Mouse (Mus musculus): ENCODE results near the gene Ccdc88b. TPM values are rescaled to one million over a fixed set of nuclear protein-coding genes. Genes with fewer than 3 reads are reported as not detected.
A peak's percentile ranks its signal among the peaks of the same experiment; 100 is the strongest.

Gene Ccdc88b
- total RNA-seq, 2 experiments from 2014 or later, result 2.0 to 2.2 TPM

DNA sequence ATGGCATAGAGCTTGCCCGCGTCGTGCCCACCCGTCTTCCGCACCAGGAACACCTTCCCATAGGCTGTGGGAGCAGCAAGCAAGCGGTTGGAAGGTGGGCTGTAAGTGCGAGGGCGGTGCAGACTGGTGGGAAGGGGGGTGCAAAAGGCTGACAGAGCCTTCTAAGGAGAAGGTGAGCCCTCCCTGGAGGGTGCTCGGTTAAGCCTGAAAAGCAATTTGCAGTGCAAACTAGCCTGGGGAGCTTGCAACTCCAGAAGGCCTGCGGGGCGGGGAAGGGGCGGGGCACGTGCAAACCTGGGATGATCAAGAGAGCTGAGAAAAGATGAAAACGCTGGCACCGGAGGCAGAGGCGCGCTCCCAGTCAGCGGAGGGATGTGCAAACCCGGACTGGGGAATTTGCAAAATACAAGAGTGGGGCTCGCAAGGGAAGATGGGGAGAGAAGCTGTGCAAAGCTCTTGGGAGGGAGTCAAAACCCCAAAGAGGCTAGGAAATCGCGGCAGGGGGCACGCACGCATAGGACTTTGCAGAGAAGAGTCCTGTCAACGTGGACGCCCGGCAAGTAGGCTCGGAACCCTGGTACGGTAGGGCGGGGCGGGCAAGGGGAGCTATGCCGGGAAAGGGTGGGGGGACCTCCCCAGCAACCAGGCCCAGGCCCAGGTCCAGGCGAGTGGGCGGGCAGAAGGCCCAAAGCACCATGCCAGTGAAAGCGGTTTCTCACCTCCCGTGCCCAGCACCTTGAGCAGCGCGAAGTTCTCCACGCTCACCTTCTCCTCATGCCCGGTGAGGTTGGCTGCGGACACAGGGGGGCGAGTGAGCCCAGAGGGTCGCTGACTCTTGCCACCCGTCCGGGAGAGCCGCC lies 18.2 kb downstream of the Ccdc88b start:
- DNase-seq (ENCODE audit: low spot score in 2 of 2), result peak; percentile 60 to 78
- intact Hi-C loops (cut with DNase I), result no loop called here

DNA sequence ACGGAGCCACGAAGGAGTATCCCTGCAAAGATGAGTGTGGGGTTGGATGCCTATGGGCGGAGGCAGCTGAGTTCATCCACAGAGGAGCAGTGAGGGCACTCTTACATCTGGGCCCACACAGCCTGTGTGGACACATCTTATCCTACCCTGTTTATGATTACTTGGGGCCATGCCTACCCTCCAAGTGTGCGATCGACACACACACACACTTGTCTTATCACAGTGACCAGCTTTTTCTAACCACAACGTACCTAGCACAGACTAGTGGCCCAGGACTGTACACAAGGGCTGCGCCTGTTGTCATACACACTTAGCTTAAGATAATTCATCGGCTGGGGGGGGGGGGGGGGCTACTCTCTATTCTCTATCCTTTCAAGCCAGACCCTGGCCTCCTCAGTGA lies 25.6 kb downstream of the Ccdc88b start:
- intact Hi-C loops (cut with DNase I), result no loop called here
- DNase-seq (ENCODE audit: low spot score in 2 of 2), result no peak

DNA sequence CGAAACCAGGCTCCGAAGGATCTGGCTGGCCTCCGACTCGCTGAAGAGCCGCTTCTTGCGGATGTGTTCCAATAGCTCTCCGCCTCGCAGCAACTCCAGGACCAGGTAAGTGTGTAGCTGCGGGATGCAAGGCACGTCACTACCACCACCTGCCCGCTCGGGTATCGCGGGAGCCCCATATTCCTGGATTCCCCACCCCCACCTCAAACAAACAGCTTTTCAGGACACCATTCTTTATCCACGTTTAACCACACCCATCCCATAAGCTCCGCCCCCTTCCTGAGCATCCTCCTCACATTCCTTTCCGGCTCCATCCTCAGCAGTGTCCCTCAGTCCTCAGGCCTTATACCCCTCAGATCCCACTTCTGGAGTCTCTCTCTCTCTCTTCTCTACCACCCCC lies 26.7 kb downstream of the Ccdc88b start:
- no peak for DNase-seq (ENCODE audit: low spot score in 2 of 2)
- intact Hi-C loops (cut with DNase I), result no loop called here

DNA sequence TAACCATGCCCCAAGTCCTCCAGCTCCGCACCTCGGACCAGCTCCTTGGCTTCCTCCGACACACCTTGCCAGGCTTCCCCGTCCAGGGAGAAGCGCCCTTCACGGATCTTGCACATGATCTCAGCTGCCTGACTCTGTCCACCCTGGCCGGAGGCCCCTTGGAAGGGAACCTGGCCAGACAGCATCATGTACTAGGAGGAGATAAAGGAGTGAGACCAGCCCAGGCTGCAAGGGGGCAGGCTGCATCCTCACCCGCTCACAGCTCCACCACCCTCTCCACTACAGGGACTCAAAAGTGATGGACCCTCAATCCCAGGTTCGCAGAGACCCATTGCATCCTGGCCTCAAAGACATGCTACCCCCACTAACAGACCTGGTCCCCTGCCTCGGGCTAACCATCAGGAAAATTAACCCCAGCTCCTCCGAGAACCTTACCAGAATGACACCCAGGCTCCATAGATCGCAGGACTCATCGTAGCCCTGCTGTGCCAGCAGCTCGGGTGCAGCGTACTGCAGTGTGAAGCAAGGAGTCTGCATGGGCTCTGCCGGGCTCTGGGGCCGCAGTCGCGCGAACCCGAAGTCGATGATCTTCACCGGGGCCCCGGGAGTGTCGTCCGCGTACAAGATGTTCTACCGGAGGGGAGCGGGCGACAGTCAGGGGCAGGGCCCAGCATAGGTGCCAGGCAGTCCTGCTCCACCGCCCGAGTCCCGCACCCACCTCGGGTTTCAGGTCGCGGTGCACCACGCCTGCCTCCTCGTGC lies 27.3 kb downstream of the Ccdc88b start:
- no peak for DNase-seq (ENCODE audit: low spot score in 2 of 2)
- intact Hi-C loops (cut with DNase I), result no loop called here

DNA sequence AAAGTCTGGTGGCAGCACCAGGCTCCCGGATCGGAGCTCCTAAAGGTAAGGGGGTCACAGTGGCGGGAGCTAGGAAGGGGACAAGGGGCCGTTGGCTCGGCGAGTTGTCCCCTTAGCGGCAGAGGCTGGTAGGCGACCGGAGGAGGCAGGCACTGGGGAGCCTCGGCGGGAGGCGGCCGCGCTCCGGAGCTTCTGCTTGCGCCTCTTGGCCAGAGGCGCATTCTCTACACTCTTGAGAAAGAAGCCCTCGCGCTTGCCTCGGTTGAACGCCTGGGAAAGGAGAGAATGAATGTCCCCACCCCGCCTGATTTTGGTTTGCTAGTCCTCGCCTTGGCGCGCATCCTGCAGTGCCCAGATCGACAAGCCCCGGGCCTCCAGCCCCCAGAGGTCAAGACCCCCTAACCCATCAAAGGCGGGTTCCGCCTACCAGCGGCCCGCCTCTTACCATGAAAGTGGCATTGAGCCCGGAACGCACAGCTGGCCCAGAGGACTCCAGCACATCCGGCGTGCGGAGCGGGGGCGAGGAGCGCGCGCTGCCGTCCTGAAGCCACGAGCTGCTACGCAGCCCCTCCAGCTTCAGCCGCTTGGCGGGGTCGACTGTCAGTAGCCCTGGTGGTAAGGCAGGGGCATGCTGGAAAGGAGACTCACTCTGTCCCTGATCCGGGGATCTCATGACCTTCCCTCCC lies 28.0 kb downstream of the Ccdc88b start:
- intact Hi-C loops (cut with DNase I), result no loop called here
- DNase-seq (ENCODE audit: low spot score in 2 of 2), result peak in 1 of 2 experiments; percentile 37

DNA sequence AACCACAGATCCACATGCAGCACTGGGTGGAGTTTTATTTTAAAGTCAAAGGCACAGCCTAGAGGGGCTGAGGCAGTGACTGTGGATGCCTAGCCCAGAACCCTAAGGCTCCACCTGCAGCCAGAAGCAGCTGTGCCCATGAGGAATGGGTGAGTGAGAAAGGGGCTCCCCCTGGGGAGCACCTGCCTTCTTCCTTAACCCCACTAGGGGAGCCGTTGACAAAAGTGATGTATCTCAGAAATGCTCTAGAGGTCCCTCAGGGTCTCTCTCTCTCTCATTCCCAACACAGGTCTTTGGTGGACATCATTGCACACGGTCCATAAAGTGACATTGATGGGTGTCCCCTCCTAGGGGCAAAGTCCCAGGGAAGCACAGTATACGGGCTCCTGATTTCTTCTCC lies 28.9 kb downstream of the Ccdc88b start:
- no peak for DNase-seq (ENCODE audit: low spot score in 2 of 2)
- intact Hi-C loops (cut with DNase I), result no loop called here

DNA sequence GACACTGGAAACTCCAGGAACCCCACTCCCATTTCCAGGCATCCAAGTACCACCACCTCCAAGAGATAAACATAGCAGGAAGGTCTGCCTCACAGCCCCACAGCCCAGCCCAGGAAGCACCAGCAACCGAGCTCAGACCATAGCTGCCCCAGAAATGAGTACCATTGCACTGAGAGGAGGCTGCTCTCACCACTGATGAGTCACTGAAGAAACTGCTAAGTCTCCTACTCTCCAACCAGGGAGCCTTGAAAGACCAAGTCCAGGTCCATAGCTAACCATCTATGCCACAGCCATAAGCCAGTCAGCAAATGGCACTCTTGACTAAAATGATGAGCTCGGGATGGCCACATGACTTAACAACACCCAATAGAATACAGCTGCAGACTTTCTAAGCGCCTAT lies 31.4 kb downstream of the Ccdc88b start:
- intact Hi-C loops (cut with DNase I), result no loop called here
- peak in 1 of 2 experiments; percentile 59 for DNase-seq (ENCODE audit: low spot score in 2 of 2)

DNA sequence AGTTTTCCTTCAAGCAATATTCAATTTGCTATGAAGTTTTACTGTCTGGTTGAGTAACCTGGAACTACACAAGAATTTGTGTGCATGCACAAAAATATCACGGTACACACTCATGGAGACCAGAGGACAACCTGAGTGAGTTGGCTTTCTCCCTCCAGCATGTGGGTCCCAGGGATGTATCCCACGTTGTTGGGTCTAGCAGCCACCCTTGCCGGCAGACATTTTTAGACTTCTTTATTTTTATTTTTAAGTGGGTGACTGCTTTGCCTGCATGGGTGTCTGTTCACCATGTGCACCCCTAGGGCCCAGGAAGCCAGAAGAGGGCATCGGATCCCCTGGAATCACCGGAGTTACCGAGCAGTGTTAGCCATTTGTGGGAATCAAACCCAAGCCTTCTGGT lies 32.6 kb downstream of the Ccdc88b start:
- intact Hi-C loops (cut with DNase I), result no loop called here
- peak in 1 of 2 experiments; percentile 71 for DNase-seq (ENCODE audit: low spot score in 2 of 2)

DNA sequence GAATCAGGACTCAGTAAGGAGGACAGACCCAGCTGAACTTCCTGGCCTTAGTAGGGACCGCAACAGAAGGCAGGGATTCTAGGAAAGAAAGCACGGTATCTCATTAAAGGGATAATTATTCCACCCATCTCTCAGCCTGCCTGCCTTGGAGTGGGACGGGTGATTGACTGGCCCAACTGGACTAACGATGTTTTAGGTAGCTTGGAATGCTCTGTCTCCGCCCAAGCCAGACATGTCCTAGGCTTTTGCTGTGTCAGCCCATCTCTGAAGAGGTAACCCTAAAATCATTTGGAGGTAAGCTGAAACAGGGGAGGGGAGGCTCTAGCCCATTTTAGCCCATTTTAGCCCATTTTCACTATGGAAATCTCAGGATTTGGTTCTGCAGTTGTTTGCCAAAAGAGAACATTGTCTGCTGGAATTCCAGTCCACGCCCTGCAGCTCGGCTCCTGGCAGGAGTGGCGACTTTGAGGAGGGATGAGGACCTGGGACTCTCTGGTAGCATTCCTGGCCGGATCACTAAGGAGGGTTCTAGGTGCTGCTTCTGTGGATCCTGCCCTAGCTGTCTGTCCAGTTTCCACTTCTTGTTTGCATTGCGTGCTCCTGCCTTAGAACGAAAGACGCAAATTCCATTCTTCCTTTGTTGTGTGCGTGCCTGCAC lies 37.3 kb downstream of the Ccdc88b start:
- intact Hi-C loops (cut with DNase I), result no loop called here
- no peak for DNase-seq (ENCODE audit: low spot score in 2 of 2)

DNA sequence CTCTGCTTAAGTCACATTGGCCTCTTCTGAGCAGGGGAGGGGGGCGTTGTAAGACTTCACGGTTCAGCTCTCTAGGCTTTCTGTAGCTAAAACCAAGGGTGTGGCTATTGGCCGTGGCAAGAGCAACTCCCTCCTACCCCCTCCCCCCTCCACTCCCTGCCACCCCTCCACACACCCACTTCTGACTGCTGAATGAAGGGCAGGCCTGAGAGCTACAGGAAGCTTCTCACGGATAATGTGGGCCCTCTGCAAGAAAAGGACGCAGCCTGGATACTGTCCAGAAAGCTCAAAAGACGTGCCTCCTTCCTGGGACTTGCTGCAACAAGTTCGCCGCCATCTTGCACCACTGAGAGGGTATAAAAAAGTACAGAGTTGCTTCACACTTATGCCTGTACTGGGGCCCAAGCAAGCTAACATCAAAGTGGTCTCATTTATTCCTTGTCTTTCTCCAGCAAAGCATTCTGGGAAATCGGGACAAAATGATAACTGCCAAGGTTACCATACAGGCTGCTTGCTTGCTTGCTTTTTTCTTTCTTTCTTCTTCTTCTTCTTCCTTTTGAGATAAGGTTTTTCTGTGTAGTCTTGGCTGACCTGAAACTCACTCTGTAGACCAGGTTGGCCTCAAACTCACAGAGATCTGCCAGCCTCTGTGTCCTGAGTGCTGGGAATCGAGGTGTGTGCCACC lies 38.7 kb downstream of the Ccdc88b start:
- intact Hi-C loops (cut with DNase I), result no loop called here
- no peak for DNase-seq (ENCODE audit: low spot score in 2 of 2)

DNA sequence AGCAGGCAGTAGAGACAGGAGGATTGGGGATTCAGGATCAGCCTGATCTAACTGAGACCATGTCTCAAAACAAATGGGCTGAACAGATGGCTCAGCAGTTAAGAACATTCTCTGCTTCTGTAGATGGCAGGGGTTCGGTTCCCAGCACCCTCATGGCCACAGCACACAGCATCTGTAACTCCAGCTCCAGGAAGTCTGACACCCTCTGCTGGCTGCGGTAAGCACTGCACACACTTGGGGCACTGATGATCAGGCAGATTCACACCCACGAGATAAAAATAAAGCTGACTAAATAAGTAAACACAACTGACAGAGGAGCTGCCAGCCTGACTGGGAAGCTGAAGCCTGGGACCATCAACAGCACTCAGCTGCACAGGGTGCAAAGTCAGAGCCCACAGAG lies 43.1 kb downstream of the Ccdc88b start:
- intact Hi-C loops (cut with DNase I), result no loop called here
- DNase-seq (ENCODE audit: low spot score in 2 of 2), result no peak

DNA sequence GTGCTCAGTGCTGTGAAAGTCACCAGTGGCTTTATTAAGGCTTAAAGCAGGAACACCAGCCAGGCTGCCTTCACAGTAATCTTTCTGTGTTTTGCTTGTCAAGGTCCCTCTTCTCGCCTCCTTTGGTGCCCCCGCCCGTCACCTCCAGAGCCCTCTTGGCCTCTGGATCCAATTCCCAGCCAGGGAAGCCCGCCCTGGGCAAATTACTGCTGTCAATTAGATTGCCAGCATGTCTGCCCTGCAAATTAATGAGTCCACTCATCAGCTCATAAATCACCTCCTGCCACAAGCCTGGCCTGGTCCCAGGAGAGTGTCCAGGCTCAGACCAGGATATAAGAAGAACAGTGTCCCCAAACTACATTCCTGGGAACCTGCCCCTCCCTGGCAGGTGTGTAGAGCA lies 43.6 kb downstream of the Ccdc88b start:
- DNase-seq (ENCODE audit: low spot score in 2 of 2), result no peak
- intact Hi-C loops (cut with DNase I), result no loop called here

Small RNA genes within 50 kb of the gene (microRNA-seq; reads per million reads assigned to microRNA genes)
- gene Mir5046, result 0 reads per million in 2 experiments

Other genes starting within 250 kb of the Ccdc88b start
- 10 to 100 TPM; 30.8 to 36.4 TPM for gene Rps6ka4, start 17.6 kb downstream of the Ccdc88b start, total RNA-seq (2021)
- gene Trmt112, start 51.5 kb upstream of the Ccdc88b start, total RNA-seq (2021), result 10 to 100 TPM; 35.0 to 43.2 TPM
- 100 to 1,000 TPM; 337 to 358 TPM for gene Prdx5, start 51.9 kb upstream of the Ccdc88b start, total RNA-seq (2021)
- gene Esrra, start 63.6 kb upstream of the Ccdc88b start, total RNA-seq (2021), result 10 to 100 TPM; 60.6 to 65.2 TPM
- 10 to 100 TPM; 27.9 to 31.2 TPM for gene Catsperz, start 67.2 kb upstream of the Ccdc88b start, total RNA-seq (2021)
- 10 to 100 TPM; 33.2 to 40.7 TPM for gene Kcnk4, start 76.3 kb upstream of the Ccdc88b start, total RNA-seq (2021)
- 10 to 100 TPM; 37.7 to 38.3 TPM for gene Bad, start 83.7 kb upstream of the Ccdc88b start, total RNA-seq (2021)
- gene Gpr137, start 84.3 kb upstream of the Ccdc88b start, total RNA-seq (2021), result 100 to 1,000 TPM in 1 of 2 experiments, 10 to 100 TPM in 1; 99.9 to 100 TPM
- gene Ppp1r14b, start 116.8 kb upstream of the Ccdc88b start, total RNA-seq (2021), result 10 to 100 TPM; 49.8 to 57.2 TPM
- gene Plcb3, start 118.3 kb upstream of the Ccdc88b start, total RNA-seq (2021), result 10 to 100 TPM; 11.9 to 13.3 TPM
- gene Fkbp2, start 122.3 kb upstream of the Ccdc88b start, total RNA-seq (2021), result 100 to 1,000 TPM in 1 of 2 experiments, 10 to 100 TPM in 1; 98.0 to 104 TPM
- gene Vegfb, start 129.4 kb upstream of the Ccdc88b start, total RNA-seq (2021), result 10 to 100 TPM; 79.9 to 80.2 TPM
- 10 to 100 TPM; 20.1 to 21.0 TPM for gene Dnajc4, start 134.4 kb upstream of the Ccdc88b start, total RNA-seq (2021)
- 10 to 100 TPM; 12.5 to 14.3 TPM for gene Nudt22, start 137.9 kb upstream of the Ccdc88b start, total RNA-seq (2021)
- gene Trpt1, start 137.9 kb upstream of the Ccdc88b start, total RNA-seq (2021), result 10 to 100 TPM; 18.0 to 22.9 TPM
- gene Fermt3, start 161.3 kb upstream of the Ccdc88b start, total RNA-seq (2021), result 1 to 10 TPM; 4.1 to 4.2 TPM
- gene Stip1, start 181.8 kb upstream of the Ccdc88b start, total RNA-seq (2021), result 100 to 1,000 TPM; 191 to 206 TPM
- gene Macrod1, start 198.6 kb upstream of the Ccdc88b start, total RNA-seq (2021), result 10 to 100 TPM; 12.2 to 13.2 TPM
- gene Flrt1, start 247.5 kb upstream of the Ccdc88b start, total RNA-seq (2021), result 10 to 100 TPM; 35.3 to 38.0 TPM

All from left cerebral cortex, postnatal 25 days (tissue).